Mouse (Mus musculus) naive thymus-derived CD4-positive, alpha-beta T cell, adult 5 months (primary cell): ENCODE measurements around the gene Zkscan4. TPM values are rescaled to one million over a fixed set of nuclear protein-coding genes. Genes with fewer than 3 reads are reported as not detected.

Experiments used
- polyA plus RNA-seq: library from polyadenylated mRNA; unstranded; fragments of 100-300 nt; shearing (Covaris generic); gene quantifications from one replicate; pipeline ENCODE4 v1.2.1, GENCODE M21; 2017

Zkscan4 gene
- polyA plus RNA-seq: not detected

DNA sequence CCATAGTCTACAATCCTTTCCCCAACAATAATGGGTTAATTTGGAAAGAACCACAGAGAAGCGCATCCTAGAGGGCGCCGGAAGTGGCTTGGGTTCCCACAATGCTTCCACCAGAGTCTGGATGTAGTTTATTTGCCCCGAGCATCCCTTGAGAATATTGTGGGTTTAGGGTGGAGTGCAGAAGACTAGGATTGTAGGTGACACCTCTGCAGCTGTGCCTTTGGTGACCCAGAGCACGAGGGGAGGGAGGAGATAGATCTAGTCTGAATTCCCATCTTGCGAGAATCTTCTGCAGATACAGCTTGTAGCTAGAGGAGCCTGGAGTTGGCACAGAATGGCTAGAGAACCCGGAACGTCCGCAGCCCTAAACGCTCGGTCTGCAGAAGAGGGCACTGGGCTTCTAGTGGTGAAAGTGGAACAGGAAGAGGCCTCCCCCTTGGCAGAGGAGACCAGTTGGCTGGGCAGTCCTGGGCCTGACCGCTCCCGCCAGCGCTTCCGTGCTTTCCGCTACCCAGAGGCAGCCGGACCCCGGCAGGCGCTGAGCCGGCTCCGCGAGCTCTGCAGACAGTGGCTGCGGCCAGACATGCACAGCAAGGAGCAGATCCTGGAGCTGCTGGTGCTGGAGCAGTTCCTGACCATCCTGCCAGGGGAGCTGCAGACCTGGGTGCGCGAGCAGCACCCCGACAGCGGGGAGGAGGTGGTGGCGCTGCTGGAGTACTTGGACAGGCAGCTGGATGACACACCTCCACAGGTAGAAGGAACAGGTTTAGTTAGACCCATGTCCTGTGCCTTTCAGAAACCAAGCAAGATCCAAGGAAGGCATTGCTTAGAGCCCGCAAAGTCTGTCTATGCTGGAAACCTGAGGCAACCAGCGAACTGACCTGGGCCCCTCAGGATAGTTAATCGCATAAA is at the start of gene Zkscan4, which contains the start of gene Gm10065:
Gene Zkscan4, plus strand, starts transcription at position 149 of the 912 bp plus-strand sequence.
Gene Gm10065, minus strand, starts transcription at position 683 of the 912 bp plus-strand sequence.

DNA sequence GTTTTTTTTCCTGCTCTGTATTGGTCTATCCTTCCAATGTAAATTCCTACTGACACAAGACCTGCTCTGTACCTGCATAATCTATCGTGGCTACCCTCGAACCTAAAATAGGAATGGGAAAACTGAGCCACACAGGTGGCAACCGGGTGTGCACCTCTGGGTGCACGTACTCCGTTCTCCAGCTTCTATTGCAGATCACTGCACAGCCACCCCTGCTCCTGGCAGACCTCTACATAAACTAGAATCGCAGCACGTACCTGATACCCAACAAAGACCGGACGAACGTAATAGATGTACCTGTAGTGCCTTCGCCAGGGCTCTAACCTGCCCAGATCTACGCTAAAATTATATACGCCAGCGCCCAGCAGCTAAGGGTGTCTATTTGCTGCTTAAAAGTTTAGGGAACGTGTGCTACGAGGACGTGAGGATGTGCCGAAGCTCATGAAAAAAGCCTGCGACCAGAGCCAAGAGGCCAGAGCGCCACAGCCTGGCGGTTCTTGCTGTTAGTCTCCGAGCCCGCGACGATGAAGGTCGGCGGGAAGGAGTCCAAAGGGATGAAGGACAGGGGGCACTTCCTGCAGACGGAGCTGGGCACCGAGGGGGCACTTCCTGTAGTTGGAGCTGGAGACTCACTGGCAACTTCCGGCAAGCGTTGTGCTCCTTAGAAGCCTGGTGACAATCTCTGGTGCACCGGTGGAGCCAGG is 38.1 kb upstream of the Zkscan4 start, which contains the start of gene Pgbd1:
Gene Pgbd1, minus strand, starts transcription at position 556 of the 704 bp plus-strand sequence.

DNA sequence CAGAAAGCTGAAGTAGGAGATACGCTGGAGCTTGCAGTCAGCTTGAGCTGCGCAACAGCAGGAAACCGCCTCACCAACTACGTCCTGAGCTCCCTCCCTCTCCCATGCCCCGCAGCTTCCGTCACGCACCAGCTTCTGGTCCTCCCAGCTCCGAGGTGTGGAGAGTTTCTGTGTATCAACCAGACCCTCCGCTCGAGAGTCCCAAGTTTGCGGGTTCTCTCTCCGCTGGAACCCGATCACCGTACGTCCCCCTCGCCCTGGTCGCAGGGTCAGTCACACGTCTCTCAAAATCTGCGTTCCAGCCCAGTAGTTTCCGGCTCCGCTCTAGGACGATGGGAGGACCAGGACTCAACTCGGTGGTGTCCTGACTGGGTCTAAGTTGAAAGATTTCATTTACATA is 25.3 kb upstream of the Zkscan4 start, which contains the start of gene Zscan26:
Gene Zscan26, minus strand, starts transcription at position 282 of the 400 bp plus-strand sequence.

DNA sequence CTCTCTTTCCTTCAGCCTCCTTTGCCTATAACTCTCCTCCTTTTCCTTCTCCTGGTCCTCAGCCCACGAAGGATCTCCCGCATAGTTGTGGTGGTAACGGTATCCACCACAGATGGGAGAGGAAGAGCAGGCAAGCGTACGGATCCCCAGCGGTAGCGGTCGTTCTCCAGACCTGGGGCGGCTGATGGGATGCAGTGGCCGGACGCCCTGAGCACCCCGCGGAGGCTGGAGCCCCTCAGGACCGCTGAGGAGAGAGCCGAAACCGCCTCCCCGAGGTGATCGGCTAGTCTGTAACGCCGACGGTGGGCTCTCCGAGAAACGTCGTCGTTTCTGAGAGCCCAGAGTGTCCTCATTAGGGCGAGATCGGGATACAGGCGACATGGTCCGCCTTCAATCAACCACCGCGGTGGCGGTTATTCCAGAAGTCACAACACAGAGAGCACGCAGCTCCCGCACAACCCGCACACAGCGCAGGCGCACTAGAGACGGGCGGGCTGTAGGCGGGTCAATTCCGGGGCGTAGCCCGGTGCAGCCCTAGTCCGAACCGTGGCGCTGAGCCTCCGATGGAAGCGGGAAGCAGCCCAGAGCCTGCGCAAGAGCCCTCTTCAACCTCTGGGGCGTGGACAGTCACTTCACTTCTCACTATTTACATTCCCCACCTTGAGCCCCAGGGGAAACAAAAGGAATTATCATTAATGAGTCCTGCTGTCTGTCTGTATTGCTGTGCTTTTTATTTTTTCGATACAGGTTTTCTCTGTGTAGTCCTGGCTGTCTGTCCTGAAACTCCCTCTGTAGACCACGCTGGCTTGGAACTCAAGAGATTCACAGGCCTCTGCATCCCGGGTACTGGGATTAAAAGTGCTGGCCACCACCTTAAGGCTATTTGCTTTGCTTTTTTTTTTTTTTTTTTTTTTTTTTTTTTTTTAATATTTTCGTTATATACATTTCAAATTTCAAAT is 10.4 kb upstream of the Zkscan4 start, which contains the start of gene Nkapl:
Gene Nkapl, minus strand, starts transcription at position 449 of the 959 bp plus-strand sequence.

DNA sequence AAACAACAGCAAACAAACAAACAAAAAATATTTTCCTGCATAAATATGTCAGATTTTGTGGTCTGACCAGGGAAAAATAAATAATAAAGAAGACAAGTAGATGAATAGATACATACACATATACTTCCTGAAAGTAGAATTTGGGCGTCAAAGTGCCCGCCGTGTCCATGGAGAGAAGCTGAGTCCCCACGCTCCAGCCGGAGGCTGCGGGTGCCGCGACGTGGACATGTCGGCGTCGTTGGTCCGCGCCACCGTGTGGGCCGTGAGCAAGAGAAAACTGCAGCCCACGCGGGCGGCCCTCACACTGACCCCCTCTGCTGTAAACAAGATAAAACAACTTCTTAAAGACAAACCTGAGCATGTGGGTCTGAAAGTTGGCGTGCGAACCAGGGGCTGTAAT is 16.4 kb downstream of the Zkscan4 start, which contains the start of gene AK157302:
Gene AK157302, plus strand, starts transcription at position 144 of the 400 bp plus-strand sequence.

DNA sequence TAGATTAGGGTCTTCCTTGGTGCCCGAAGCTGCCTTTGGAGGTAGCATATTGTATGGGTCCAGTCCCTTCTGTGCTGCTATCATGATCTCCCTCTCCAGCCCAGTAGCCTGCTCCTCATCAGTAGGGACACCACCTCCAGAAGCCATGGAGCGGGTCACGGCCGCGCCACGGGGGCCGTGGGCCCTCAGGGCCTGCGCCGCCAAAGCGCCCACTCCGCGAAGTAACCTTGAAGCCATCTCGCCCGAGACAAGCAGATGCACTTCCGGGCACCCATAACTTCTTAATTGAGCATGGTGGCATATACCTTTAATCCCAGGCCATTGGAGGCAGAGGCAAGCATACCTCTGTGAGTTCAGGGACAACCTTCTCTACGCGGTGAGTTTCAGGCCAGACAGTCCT is 22.5 kb downstream of the Zkscan4 start, which contains the start of gene Gm11273:
Gene Gm11273, minus strand, starts transcription at position 237 of the 400 bp plus-strand sequence.

DNA sequence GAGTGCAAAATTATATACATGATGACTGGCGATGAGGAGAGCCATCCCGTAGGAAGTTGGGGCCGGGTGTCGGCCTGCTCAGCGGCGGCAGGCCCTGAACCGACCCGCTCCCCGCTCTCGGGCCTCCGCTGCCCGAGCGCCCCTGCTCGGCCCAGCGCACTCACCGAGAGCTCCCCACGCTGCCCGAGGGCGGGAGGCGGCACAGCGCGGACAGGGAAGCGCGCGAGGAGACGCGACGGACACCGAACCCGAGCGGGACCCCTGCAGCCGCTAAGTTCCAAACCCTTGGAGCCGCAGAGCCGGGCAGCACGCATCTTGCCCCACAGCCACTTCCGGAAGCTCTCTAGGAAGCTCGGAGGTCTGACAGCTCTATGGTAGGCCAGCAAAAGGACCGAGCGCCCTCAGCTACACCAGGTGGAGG is 52.1 kb downstream of the Zkscan4 start, which contains the start of gene Zkscan8:
Gene Zkscan8, minus strand, starts transcription at position 340 of the 421 bp plus-strand sequence.

Other genes starting within 250 kb of the Zkscan4 start
- 0.21 TPM for gene Gpx5, start 186.2 kb upstream of the Zkscan4 start, polyA plus RNA-seq
- not detected for gene Gpx6, start 166.8 kb upstream of the Zkscan4 start, polyA plus RNA-seq
- gene Olfr1367, start 132.0 kb upstream of the Zkscan4 start, polyA plus RNA-seq: not detected
- gene Zscan12, start 116.1 kb upstream of the Zkscan4 start, polyA plus RNA-seq: 3.2 TPM
- gene Zkscan3, start 76.2 kb upstream of the Zkscan4 start, polyA plus RNA-seq: 33.9 TPM
- 0.26 TPM for gene Pgbd1, start 37.8 kb upstream of the Zkscan4 start, polyA plus RNA-seq
- 6.6 TPM for gene Zscan26, start 25.2 kb upstream of the Zkscan4 start, polyA plus RNA-seq
- gene Nkapl, start 10.4 kb upstream of the Zkscan4 start, polyA plus RNA-seq: not detected
- gene Gm10065, start 534 bp downstream of the Zkscan4 start, polyA plus RNA-seq: not detected
- 0.55 TPM for gene AK157302, start 16.3 kb downstream of the Zkscan4 start, polyA plus RNA-seq
- gene Gm11273, start 22.5 kb downstream of the Zkscan4 start, polyA plus RNA-seq: 3.5 TPM
- gene Zkscan8, start 52.2 kb downstream of the Zkscan4 start, polyA plus RNA-seq: 3.1 TPM
- 0.11 TPM for gene Olfr1366, start 63.9 kb downstream of the Zkscan4 start, polyA plus RNA-seq
- not detected for gene Olfr1535, start 81.0 kb downstream of the Zkscan4 start, polyA plus RNA-seq
- gene Olfr1364, start 102.9 kb downstream of the Zkscan4 start, polyA plus RNA-seq: not detected
- not detected for gene Olfr1362, start 135.1 kb downstream of the Zkscan4 start, polyA plus RNA-seq
- not detected for gene Olfr11, start 163.6 kb downstream of the Zkscan4 start, polyA plus RNA-seq
- not detected for gene Olfr1361, start 184.5 kb downstream of the Zkscan4 start, polyA plus RNA-seq
- gene Olfr1360, start 198.5 kb downstream of the Zkscan4 start, polyA plus RNA-seq: not detected
- gene Olfr1359, start 219.2 kb downstream of the Zkscan4 start, polyA plus RNA-seq: not detected
- gene Hist1h2bl, start 237.2 kb downstream of the Zkscan4 start, polyA plus RNA-seq: not detected
- not detected for gene Hist1h2ai, start 237.5 kb downstream of the Zkscan4 start, polyA plus RNA-seq
- gene Hist1h3h, start 238.8 kb downstream of the Zkscan4 start, polyA plus RNA-seq: 1.7 TPM
- gene Hist1h2bm, start 243.1 kb downstream of the Zkscan4 start, polyA plus RNA-seq: not detected